Mouse (Mus musculus): ENCODE results near the gene Med31. TPM values are rescaled to one million over a fixed set of nuclear protein-coding genes. Genes with fewer than 3 reads are reported as not detected.

Med31 gene
- polyA plus RNA-seq (2012; rRNA removed) = 7.7 and 8.2 TPM in 2 replicates

DNA sequence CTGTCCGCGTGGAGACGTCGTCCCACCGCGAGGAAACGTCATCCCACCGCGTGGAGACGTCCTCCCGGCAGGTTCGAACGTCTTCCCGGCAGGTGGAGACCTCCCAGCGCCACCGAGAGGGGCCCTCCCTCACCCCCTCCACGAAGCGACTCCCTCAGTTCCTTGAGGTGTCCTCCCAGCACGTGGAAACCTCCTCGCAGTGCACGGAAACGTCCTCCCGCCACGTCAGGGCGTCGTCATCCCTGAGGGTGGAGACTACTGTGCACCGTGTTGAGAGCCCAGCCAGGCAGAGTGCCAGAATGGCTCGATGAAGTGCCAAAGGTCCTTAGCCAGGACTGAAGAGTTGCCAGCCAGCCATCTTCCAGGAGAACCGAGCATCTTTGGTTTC is at the start of gene Med31:
Gene Med31 (minus strand): TSS at position 183 of the 388 bp plus-strand sequence.

GRCm38 (mm10) chr11:72207204-72207833 is 8.1 kb downstream of the Med31 start, which contains the start of the genes 4933427D14Rik and Txndc17:
4933427D14Rik (minus strand) TSS chr11:72207459.
Txndc17 (plus strand) TSS chr11:72207547.

DNA sequence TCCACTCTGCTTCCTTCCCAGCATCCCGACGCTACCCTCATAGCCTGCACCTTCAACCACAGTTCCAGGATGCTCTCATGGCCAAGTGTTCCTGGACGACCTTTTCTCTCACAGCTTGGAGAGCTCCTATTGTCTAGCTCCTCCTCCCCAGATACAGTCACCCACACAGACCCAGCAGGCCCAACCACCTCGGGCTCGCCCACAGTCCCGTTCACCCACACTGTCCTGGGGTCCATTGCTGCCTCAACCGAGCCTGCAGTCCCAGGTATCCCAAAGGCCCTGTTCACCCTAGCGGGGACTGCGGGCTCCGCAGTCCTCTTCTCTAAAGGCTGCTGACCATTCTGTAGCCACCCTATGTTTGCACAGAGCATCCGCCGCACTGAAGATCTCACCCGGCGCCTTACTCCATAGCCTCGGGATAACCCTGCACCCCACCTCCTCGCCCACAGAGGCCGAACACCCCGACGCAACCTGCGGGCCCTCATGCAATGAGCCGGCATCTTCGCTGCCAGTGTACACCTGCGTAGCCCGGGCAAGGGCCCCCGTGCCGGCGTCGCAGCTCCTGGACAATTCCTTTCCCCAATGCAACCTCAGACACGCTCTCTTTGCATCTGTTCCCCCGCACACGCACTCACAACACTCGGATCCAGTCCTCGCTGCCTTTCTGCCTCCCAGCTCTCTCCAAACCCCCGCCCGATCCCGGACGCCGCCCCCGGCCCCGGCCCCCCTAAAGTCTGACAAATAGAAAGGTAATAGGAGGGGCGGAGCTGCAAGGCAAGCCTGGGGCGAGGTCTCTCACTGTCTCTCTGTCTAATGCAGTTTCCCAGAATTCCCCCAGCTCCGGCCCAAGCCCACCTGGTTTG is 8.8 kb downstream of the Med31 start, which contains the start of gene Gm43951:
Gene Gm43951 (minus strand): TSS at position 500 of the 863 bp plus-strand sequence.

Other genes with a start within 250 kb of the Med31 start
- gene Aipl1, start 178.1 kb downstream of the Med31 start, polyA plus RNA-seq (2012; rRNA removed) = 0.75 and 1.7 TPM in 2 replicates
- gene Pimreg, start 173.6 kb downstream of the Med31 start, polyA plus RNA-seq (2012; rRNA removed) = 11.0 and 18.1 TPM in 2 replicates
- 14.7 and 19.9 TPM in 2 replicates for gene Pitpnm3, start 79.8 kb downstream of the Med31 start, polyA plus RNA-seq (2012; rRNA removed)
- 0.33 and 0.44 TPM in 2 replicates for gene Gm43951, start 8.8 kb downstream of the Med31 start, polyA plus RNA-seq (2012; rRNA removed)
- gene 4933427D14Rik, start 8.1 kb downstream of the Med31 start, polyA plus RNA-seq (2012; rRNA removed) = 7.6 and 8.4 TPM in 2 replicates
- 29.3 and 41.0 TPM in 2 replicates for gene Txndc17, start 8.0 kb downstream of the Med31 start, polyA plus RNA-seq (2012; rRNA removed)
- 0.75 and 0.92 TPM in 2 replicates for gene Slc13a5, start 51.6 kb upstream of the Med31 start, polyA plus RNA-seq (2012; rRNA removed)
- 23.4 and 28.6 TPM in 2 replicates for gene Xaf1, start 86.0 kb upstream of the Med31 start, polyA plus RNA-seq (2012; rRNA removed)
- gene Fbxo39, start 98.9 kb upstream of the Med31 start, polyA plus RNA-seq (2012; rRNA removed) = 0.17 TPM in 1 of 2 replicates, not detected in the other
- gene Tekt1, start 146.8 kb upstream of the Med31 start, polyA plus RNA-seq (2012; rRNA removed) = 3.8 and 4.7 TPM in 2 replicates
- 17.1 and 28.2 TPM in 2 replicates for gene Smtnl2, start 196.1 kb upstream of the Med31 start, polyA plus RNA-seq (2012; rRNA removed)
- 2.2 and 2.9 TPM in 2 replicates for gene Ggt6, start 219.9 kb upstream of the Med31 start, polyA plus RNA-seq (2012; rRNA removed)
- 86.4 and 93.0 TPM in 2 replicates for gene Mybbp1a, start 225.8 kb upstream of the Med31 start, polyA plus RNA-seq (2012; rRNA removed)

Data from ovary, adult 2 months (tissue).